Mouse (Mus musculus) brain, embryonic 14.5 days (tissue): ENCODE results near the gene Tfpi2.

Source experiments
- CTCF ChIP-seq: fragments of 200-500 bp; IDR thresholded peaks from 2 replicates; pipeline ENCODE4 v1.5.1; 2012; ENCODE audit warnings: inconsistent platforms, mild to moderate bottlenecking, moderate library complexity, borderline replicate concordance; ENCODE audit not compliant: insufficient read depth, insufficient read length; ENCODE audit errors: extremely low read depth
- POLR2A ChIP-seq: fragments of 200-500 bp; IDR thresholded peaks from 2 replicates; pipeline ENCODE4 v1.6.1; 2012; ENCODE audit warnings: mild to moderate bottlenecking, inconsistent platforms, borderline replicate concordance; ENCODE audit not compliant: poor library complexity, insufficient read depth, insufficient read length, severe bottlenecking; ENCODE audit errors: extremely low read depth

DNA sequence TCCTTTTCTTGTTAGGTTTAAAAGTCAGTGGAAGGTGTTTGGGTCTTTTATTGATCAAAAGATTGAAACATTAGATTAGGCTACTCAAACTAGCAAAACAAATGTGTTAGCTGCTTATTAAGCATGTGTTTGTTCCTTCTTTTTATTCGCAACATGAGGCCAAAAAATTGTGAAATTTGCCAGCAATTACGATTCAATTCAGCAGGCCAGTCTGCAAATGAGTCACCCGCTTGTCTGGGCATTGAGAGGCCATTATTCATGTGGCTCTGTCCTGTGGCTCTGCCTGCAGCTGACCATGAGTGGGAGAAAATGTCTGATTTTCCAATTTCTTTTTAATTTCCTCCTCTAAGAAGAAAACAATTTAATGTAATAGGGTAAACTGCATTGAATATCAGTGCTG lies 42.2 kb upstream of the Tfpi2 start:
- no peak for TF ChIP-seq POLR2A
- no peak for TF ChIP-seq CTCF
